Mouse (Mus musculus) lung, postnatal 4 days (tissue): ENCODE results near the gene Krit1.
"Not testable (repeated sequence)": the region's sequence is repeated elsewhere in the genome, so short reads cannot be mapped to it uniquely, and the experiment has no call there.

Experiments used
- DNase-seq, 2 experiments: peaks; one replicate each; pipeline ENCODE4 v3.0.0; 2021

Krit1 gene

GRCm38 (mm10) chr5:3893459-3894293 is 90.7 kb downstream of the Krit1 start, which contains the start of gene Mterf1a:
Mterf1a (minus strand) TSS chr5:3893933.
- DNase-seq = peak; percentile 38 to 43

GRCm38 (mm10) chr5:3894294-3894619 is 91.3 kb downstream of the Krit1 start:
- DNase-seq = not testable (repeated sequence)
